Mouse (Mus musculus): ENCODE data around the gene Lrrc27. TPM values are rescaled to one million over a fixed set of nuclear protein-coding genes. Genes with fewer than 3 reads are reported as not detected.

Lrrc27 gene
- polyA plus RNA-seq, 1 experiment: 3.3 TPM

- WGBS: 74% methylated on average over 3 of the region's 3 CpGs
- TF ChIP-seq POLR2A (IDR thresholded peaks at IDR 0.05; ENCODE audit: low read depth, low read length) (no peak), CTCF (conservative IDR thresholded peaks at IDR 0.05; ENCODE audit: insufficient read depth, insufficient read length, low read depth, low read length) (no peak)
- DNase-seq: no peak
- H3K27ac ChIP-seq (ENCODE audit: insufficient read depth, low read depth, low read length): no peak overlapping the region
- no peaks in the 10 kb centered on the region for H3K27me3 ChIP-seq (replicated peaks; ENCODE audit: control insufficient read depth, insufficient read depth, low read length)
- peaks cover 5% of the 10 kb centered on the region; the same call in 1 of the 2 replicates for H3K4me1 ChIP-seq (ENCODE audit: control insufficient read depth, insufficient read depth, low read length)
- H3K4me3 ChIP-seq (ENCODE audit: insufficient read depth, low read depth, low read length): no peak overlapping the region
- no peaks in the 10 kb centered on the region for H3K36me3 ChIP-seq (ENCODE audit: control insufficient read depth, insufficient read depth, low read length)
These were observed 1.4 kb downstream of the Lrrc27 start for GRCm38 (mm10) chr7:139214160-139214559.

- WGBS: 89% methylated on average over 14 of the region's 14 CpGs
- TF ChIP-seq CTCF (conservative IDR thresholded peaks at IDR 0.05; ENCODE audit: insufficient read depth, insufficient read length, low read depth, low read length) (no peak), POLR2A (IDR thresholded peaks at IDR 0.05; ENCODE audit: low read depth, low read length) (no peak)
- DNase-seq: no peak
- Histone ChIP-seq H3K36me3 (ENCODE audit: control insufficient read depth, insufficient read depth, low read length) (no peaks in the 10 kb centered on the region), H3K4me3 (ENCODE audit: insufficient read depth, low read depth, low read length) (no peak overlapping the region), H3K27me3 (replicated peaks; ENCODE audit: control insufficient read depth, insufficient read depth, low read length) (no peaks in the 10 kb centered on the region), H3K27ac (ENCODE audit: insufficient read depth, low read depth, low read length) (no peak overlapping the region), H3K4me1 (ENCODE audit: control insufficient read depth, insufficient read depth, low read length) (peaks cover 7% of the 10 kb centered on the region; the same call in 1 of the 2 replicates)
These were observed 2.0 kb downstream of the Lrrc27 start for GRCm38 (mm10) chr7:139214596-139215340.

GRCm38 (mm10) chr7:139215516-139215915, 2.7 kb downstream of the Lrrc27 start:
- Histone ChIP-seq H3K36me3 (ENCODE audit: control insufficient read depth, insufficient read depth, low read length) (no peaks in the 10 kb centered on the region), H3K4me3 (ENCODE audit: insufficient read depth, low read depth, low read length) (no peak overlapping the region), H3K27ac (ENCODE audit: insufficient read depth, low read depth, low read length) (no peak overlapping the region), H3K27me3 (replicated peaks; ENCODE audit: control insufficient read depth, insufficient read depth, low read length) (no peaks in the 10 kb centered on the region), H3K4me1 (ENCODE audit: control insufficient read depth, insufficient read depth, low read length) (peaks cover 7% of the 10 kb centered on the region; the same call in 1 of the 2 replicates)
- 61% methylated on average over 1 of the region's 1 CpGs for whole genome bisulfite sequencing
- no peak for TF ChIP-seq POLR2A (IDR thresholded peaks at IDR 0.05; ENCODE audit: low read depth, low read length)
- no peak for TF ChIP-seq CTCF (conservative IDR thresholded peaks at IDR 0.05; ENCODE audit: insufficient read depth, insufficient read length, low read depth, low read length)
- no peak for DNase-seq

- H3K4me3 ChIP-seq (ENCODE audit: insufficient read depth, low read depth, low read length): no peak overlapping the region
- no peak for DNase-seq
- no peak overlapping the region for H3K27ac ChIP-seq (ENCODE audit: insufficient read depth, low read depth, low read length)
- 80% methylated on average over 7 of the region's 7 CpGs for WGBS
- no peaks in the 10 kb centered on the region for H3K36me3 ChIP-seq (ENCODE audit: control insufficient read depth, insufficient read depth, low read length)
- peaks cover 7% of the 10 kb centered on the region; the same call in 1 of the 2 replicates for H3K4me1 ChIP-seq (ENCODE audit: control insufficient read depth, insufficient read depth, low read length)
- H3K27me3 ChIP-seq (replicated peaks; ENCODE audit: control insufficient read depth, insufficient read depth, low read length): no peaks in the 10 kb centered on the region
- TF ChIP-seq POLR2A (IDR thresholded peaks at IDR 0.05; ENCODE audit: low read depth, low read length) (no peak), CTCF (conservative IDR thresholded peaks at IDR 0.05; ENCODE audit: insufficient read depth, insufficient read length, low read depth, low read length) (no peak)
These were observed 3.2 kb downstream of the Lrrc27 start for GRCm38 (mm10) chr7:139215946-139216345.

- TF ChIP-seq CTCF (conservative IDR thresholded peaks at IDR 0.05; ENCODE audit: insufficient read depth, insufficient read length, low read depth, low read length) (no peak), POLR2A (IDR thresholded peaks at IDR 0.05; ENCODE audit: low read depth, low read length) (no peak)
- DNase-seq: no peak
- Histone ChIP-seq H3K4me3 (ENCODE audit: insufficient read depth, low read depth, low read length) (no peak overlapping the region), H3K4me1 (ENCODE audit: control insufficient read depth, insufficient read depth, low read length) (peaks cover 7% of the 10 kb centered on the region; the same call in 1 of the 2 replicates), H3K27me3 (replicated peaks; ENCODE audit: control insufficient read depth, insufficient read depth, low read length) (no peaks in the 10 kb centered on the region), H3K27ac (ENCODE audit: insufficient read depth, low read depth, low read length) (no peak overlapping the region), H3K36me3 (ENCODE audit: control insufficient read depth, insufficient read depth, low read length) (no peaks in the 10 kb centered on the region)
- 88% methylated on average over 9 of the region's 9 CpGs for WGBS
These were observed 3.7 kb downstream of the Lrrc27 start for GRCm38 (mm10) chr7:139216464-139216863.

- 85% methylated on average over 7 of the region's 7 CpGs for WGBS
- DNase-seq: no peak
- Histone ChIP-seq H3K27me3 (replicated peaks; ENCODE audit: control insufficient read depth, insufficient read depth, low read length) (no peaks in the 10 kb centered on the region), H3K4me3 (ENCODE audit: insufficient read depth, low read depth, low read length) (no peak overlapping the region), H3K4me1 (ENCODE audit: control insufficient read depth, insufficient read depth, low read length) (peaks cover 7% of the 10 kb centered on the region; the same call in 1 of the 2 replicates), H3K27ac (ENCODE audit: insufficient read depth, low read depth, low read length) (no peak overlapping the region), H3K36me3 (ENCODE audit: control insufficient read depth, insufficient read depth, low read length) (no peaks in the 10 kb centered on the region)
- TF ChIP-seq CTCF (conservative IDR thresholded peaks at IDR 0.05; ENCODE audit: insufficient read depth, insufficient read length, low read depth, low read length) (no peak), POLR2A (IDR thresholded peaks at IDR 0.05; ENCODE audit: low read depth, low read length) (no peak)
These were observed 4.3 kb downstream of the Lrrc27 start for GRCm38 (mm10) chr7:139217046-139217445.

GRCm38 (mm10) chr7:139218641-139219415, 6.0 kb downstream of the Lrrc27 start:
- no peaks in the 10 kb centered on the region for H3K27me3 ChIP-seq (replicated peaks; ENCODE audit: control insufficient read depth, insufficient read depth, low read length)
- TF ChIP-seq CTCF (conservative IDR thresholded peaks at IDR 0.05; ENCODE audit: insufficient read depth, insufficient read length, low read depth, low read length): no peak
- TF ChIP-seq POLR2A (IDR thresholded peaks at IDR 0.05; ENCODE audit: low read depth, low read length): no peak
- WGBS: 30% methylated on average over 6 of the region's 6 CpGs
- no peak overlapping the region for H3K4me3 ChIP-seq (ENCODE audit: insufficient read depth, low read depth, low read length)
- no peaks in the 10 kb centered on the region for H3K36me3 ChIP-seq (ENCODE audit: control insufficient read depth, insufficient read depth, low read length)
- peak; percentile 70 for DNase-seq
- peaks cover 7% of the 10 kb centered on the region; the same call in 1 of the 2 replicates for H3K4me1 ChIP-seq (ENCODE audit: control insufficient read depth, insufficient read depth, low read length)
- H3K27ac ChIP-seq (ENCODE audit: insufficient read depth, low read depth, low read length): no peak overlapping the region

Data from kidney, adult 2 months (tissue).